Mouse (Mus musculus) midbrain, embryonic 12.5 days (tissue): ENCODE data around the gene Mmp28. TPM values are rescaled to one million over a fixed set of nuclear protein-coding genes. Genes with fewer than 3 reads are reported as not detected.

Experiments used
- ATAC-seq: fragments of 200-750 bp; cut with Nextera tagmentation; 2 replicates; pipeline ENCODE4 v1.8.0; 2017; ENCODE audit warnings: low read depth, moderate TSS enrichment, moderate library complexity; ENCODE audit not compliant: low FRiP score
- H3K27ac ChIP-seq: fragments of 300-500 bp; sonication (generic); replicated peaks from 2 replicates; pipeline ENCODE4 v1.5.1; 2016; ENCODE audit warnings: mild to moderate bottlenecking
- H3K27me3 ChIP-seq: fragments of 300-500 bp; sonication (generic); 2 replicates; pipeline ENCODE4 v1.6.1; 2016; ENCODE audit warnings: mild to moderate bottlenecking
- H3K36me3 ChIP-seq: fragments of 300-500 bp; sonication (generic); 2 replicates; pipeline ENCODE4 v1.6.1; 2016
- H3K4me1 ChIP-seq: fragments of 300-500 bp; sonication (generic); 2 replicates; pipeline ENCODE4 v1.6.1; 2016
- H3K4me2 ChIP-seq: fragments of 300-500 bp; sonication (generic); replicated peaks from 2 replicates; pipeline ENCODE4 v1.6.1; 2016; ENCODE audit warnings: mild to moderate bottlenecking, moderate library complexity
- H3K4me3 ChIP-seq: fragments of 300-500 bp; sonication (generic); 2 replicates; pipeline ENCODE4 v1.5.1; 2016; ENCODE audit warnings: mild to moderate bottlenecking
- H3K9ac ChIP-seq: fragments of 300-500 bp; sonication (generic); replicated peaks from 2 replicates; pipeline ENCODE4 v1.6.1; 2016; ENCODE audit warnings: mild to moderate bottlenecking, moderate library complexity
- H3K9me3 ChIP-seq: fragments of 300-500 bp; sonication (generic); 2 replicates; pipeline ENCODE4 v1.6.1; 2016; ENCODE audit warnings: mild to moderate bottlenecking
- WGBS: fragments of 180-500 bp; shearing (Covaris S2); methylation state at CpG from one replicate; pipeline ENCODE4 v1.1.7; 2016; 5-methylcytosine and 5-hydroxymethylcytosine counted together
- polyA plus RNA-seq: library from polyadenylated mRNA; unstranded; fragments of >200 nt; fragmentation: Nextera tagmentation; extraction: Ambion mirVana; gene quantifications from 2 replicates; pipeline ENCODE4 v1.2.1, GENCODE M21; 2016

The Mmp28 gene
- polyA plus RNA-seq, 1 experiment from 2014 or later: 3.3 TPM

DNA sequence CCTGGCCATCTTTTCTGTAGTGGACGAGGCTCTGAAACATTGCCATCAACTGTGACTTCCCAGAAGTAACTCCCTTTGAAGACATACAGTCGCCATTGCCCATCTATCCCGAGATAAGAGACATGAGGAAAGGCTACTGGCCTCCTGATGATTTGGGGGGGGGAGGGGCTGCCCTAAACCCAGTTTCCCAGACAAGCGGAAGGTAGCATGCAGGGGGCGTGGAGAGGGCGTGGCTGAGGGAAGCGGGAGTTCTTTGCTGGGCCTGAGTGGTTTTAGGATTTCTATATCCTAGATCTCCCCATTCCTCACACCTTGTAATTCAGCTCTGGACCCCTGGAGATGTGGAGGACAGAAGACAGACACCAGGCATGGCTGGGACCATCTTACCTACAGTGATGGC is 19.0 kb downstream of the Mmp28 start:
- Histone ChIP-seq H3K4me1 (peaks cover 23% of the 10 kb centered on the region), H3K4me3 (no peak overlapping the region), H3K27ac (no peak overlapping the region), H3K27me3 (peaks cover 82% of the 10 kb centered on the region), H3K9ac (no peak overlapping the region), H3K36me3 (no peaks in the 10 kb centered on the region), H3K4me2 (no peak overlapping the region), H3K9me3 (no peaks in the 10 kb centered on the region)
- no peak for ATAC-seq
- 12% methylated on average over 7 of the region's 7 CpGs for WGBS

DNA sequence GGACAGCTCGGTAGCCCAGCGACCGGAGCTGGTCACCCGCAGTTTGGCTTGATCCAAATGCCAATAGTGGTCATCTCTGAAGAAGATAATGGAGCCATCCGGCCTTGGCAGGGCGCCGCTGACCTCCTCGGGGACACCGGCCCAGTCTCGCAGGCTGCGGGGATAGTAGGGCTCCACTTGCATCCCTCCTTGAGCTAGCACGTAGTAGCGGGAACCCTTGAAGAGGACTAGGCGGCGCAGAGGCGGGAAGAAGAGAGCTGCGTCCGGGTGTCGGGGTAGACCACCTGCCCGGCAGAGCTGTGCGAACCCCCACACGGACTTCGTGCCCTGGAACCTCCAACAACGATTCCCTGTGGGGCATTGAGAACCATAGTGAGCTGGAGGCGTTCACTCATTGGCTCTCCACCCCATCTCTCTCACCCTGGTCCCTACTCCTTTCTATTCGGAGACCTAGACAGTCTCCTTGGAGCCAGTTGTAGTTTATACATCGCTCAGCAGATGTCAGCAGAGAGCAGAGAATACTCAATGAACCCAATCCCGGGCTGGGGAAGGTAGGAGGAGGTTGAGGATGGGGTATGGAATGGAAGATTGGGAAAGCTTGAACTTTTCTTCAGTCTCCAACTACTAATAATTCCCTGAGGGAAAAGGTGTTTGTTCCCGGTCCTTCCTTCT is 20.1 kb downstream of the Mmp28 start:
- WGBS: 13% methylated on average over 29 of the region's 29 CpGs
- no peak overlapping the region for H3K27ac ChIP-seq
- H3K36me3 ChIP-seq: no peaks in the 10 kb centered on the region
- H3K4me3 ChIP-seq: peak overlapping the region; percentile 20; the same call in 1 of the 2 replicates
- peaks cover 80% of the 10 kb centered on the region for H3K27me3 ChIP-seq
- H3K9ac ChIP-seq: no peak overlapping the region
- peaks cover 13% of the 10 kb centered on the region for H3K4me1 ChIP-seq
- H3K4me2 ChIP-seq: peak overlapping the region; percentile 40
- ATAC-seq: peak; percentile 27; the same call in 1 of the 2 replicates
- H3K9me3 ChIP-seq: no peaks in the 10 kb centered on the region

DNA sequence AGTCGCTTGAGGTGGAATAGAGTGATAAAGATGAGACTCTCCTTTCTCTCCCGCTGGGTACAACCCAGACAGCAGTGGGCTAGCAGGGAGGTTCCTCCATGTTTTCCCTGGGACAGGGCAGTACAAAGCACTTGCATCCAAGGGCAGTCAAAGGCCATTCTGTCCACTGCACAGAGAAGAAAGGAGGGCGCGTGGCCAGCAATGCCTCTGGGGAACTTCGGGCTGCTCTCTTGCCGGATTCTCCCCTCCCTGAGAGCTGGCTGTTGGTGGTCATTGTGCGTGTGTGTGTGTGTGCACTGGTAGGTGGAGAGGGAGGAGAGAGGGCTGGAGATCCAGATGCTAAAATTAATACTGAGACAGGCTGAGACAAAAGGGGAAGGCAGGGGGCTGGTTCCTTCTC is 21.6 kb downstream of the Mmp28 start:
- H3K27ac ChIP-seq: no peak overlapping the region
- H3K9ac ChIP-seq: no peak overlapping the region
- 0 out of 2 replicates have a peak overlapping the region, but pooled peaks have one; percentile 50 for H3K4me3 ChIP-seq
- H3K9me3 ChIP-seq: no peaks in the 10 kb centered on the region
- no peak for ATAC-seq
- H3K4me1 ChIP-seq: peaks cover 11% of the 10 kb centered on the region
- H3K4me2 ChIP-seq: no peak overlapping the region
- no peaks in the 10 kb centered on the region for H3K36me3 ChIP-seq
- H3K27me3 ChIP-seq: peaks cover 69% of the 10 kb centered on the region
- 50% methylated on average over 6 of the region's 7 CpGs for WGBS

DNA sequence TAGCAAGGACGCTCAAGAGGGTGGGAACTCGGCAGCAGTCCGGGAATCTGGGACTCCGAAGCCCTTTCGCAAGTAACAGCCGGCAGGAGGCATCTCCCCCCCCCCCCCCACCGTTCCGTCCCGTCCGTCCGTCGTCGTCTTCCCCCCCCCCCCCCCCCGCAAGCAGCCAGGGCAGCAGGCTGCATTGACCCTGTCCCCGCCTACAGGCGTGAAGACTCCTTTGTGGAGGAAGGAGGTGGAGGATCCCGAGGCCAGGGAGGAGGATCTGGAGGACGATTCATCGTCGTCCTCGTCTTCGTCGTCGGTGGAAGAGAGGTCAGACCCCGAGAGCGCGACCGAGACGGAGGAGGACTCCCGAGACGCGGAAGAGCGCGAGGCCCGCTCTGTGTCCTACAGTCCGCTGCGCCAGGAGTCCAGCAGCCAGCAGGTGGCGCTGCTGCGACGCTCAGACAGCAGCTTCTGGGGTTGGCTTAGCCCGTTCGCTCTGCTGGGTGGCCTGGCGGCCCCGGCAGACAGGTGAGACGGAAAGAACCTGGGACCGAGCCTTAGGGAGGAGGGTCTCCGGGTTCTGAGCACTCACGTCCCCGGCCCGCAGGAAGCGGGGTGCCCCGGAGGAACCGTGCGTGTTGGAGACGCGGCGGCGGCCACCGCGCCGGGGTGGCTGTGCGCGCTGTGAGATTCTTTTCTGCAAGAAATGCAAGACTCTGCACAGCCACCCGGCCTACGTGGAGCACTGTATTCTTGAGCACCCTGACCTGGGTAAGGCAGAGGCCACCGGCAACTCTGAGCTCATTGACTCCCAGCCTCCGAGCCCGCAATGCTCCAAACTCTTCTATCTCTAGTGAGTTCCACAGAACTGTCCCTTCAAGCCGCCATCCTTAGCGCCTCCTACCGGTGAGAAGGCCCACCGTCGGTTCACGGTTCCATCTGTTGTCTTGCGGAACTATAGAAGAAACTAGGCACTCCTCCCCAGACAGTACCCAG is 22.5 kb downstream of the Mmp28 start:
- WGBS: under 1% methylated on average over 68 of the region's 75 CpGs
- Histone ChIP-seq H3K4me2 (peak overlapping the region; percentile 82), H3K9ac (peak overlapping the region; percentile 63), H3K4me3 (peak overlapping the region; percentile 50), H3K9me3 (no peaks in the 10 kb centered on the region), H3K4me1 (peaks cover 11% of the 10 kb centered on the region), H3K27me3 (peaks cover 60% of the 10 kb centered on the region), H3K27ac (no peak overlapping the region), H3K36me3 (no peaks in the 10 kb centered on the region)
- peak; percentile 93 for ATAC-seq

DNA sequence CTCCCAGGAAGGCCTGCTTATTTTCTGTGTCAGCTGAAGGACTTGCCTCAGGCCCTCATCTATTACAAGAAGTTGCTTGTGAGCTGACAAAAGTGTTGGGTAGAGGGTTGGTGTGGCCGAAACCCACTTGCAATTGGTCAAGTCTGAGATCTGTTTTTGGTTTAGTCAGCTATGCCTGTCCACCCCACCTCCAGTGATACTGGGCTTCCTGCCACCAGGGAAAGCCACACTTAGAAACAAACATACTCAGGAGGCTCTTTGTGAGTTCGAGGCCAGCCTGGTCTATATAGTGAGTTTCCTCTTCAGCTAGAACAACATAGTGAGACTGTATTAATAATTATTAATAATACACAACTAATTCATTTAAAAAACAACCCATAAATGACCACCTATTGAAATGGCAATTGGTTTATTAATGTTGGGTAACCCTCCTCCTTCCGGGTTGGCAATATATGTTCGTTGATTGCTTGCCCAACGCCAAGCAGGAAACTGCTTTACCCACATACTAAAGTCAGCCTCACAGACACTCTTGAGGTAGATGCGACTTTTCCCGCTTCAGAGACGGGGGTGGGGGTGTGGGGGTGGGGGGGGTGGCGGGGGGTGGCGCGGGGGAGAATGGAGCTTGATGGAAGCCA is 23.3 kb downstream of the Mmp28 start:
- peaks cover 56% of the 10 kb centered on the region for H3K27me3 ChIP-seq
- 0 out of 2 replicates have a peak, but pooled peaks cover 7% of the 10 kb centered on the region for H3K4me1 ChIP-seq
- 46% methylated on average over 8 of the region's 11 CpGs for WGBS
- ATAC-seq: no peak
- no peak overlapping the region for H3K27ac ChIP-seq
- peak overlapping the region; percentile 82 for H3K4me2 ChIP-seq
- H3K9ac ChIP-seq: peak overlapping the region; percentile 63; the same call in 1 of the 2 replicates
- no peaks in the 10 kb centered on the region for H3K9me3 ChIP-seq
- H3K4me3 ChIP-seq: peak overlapping the region; percentile 50
- no peaks in the 10 kb centered on the region for H3K36me3 ChIP-seq

DNA sequence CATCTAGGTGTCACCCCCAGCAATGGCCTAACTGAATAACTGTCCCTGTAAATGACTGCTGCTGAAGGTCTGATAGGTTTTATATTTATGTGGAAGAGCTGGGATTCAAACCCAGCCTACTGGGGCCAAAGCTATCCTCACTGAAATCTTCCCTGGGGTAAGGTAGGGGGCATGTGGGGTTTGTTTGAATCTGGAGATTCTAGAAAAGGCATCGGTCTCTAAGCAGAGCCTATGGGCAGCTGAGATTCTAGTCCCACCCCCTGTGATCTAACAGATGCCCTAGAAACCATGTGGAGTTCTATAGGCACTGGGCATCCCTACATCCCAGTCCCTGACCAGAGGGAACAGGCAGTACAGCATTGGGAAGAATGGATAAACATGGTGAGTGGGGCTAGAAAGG is 25.5 kb downstream of the Mmp28 start, which contains the start of gene 1700020L24Rik:
TSS of gene 1700020L24Rik (plus strand) at position 301 of the 400 bp plus-strand sequence.
- Histone ChIP-seq H3K9ac (no peak within 1 kb of the TSS), H3K27ac (no peak within 1 kb of the TSS), H3K36me3 (no peaks in the 10 kb centered on the region), H3K4me1 (0 out of 2 replicates have a peak, but pooled peaks cover under 1% of the 10 kb centered on the region), H3K4me3 (no peak within 1 kb of the TSS), H3K27me3 (peaks cover 34% of the 10 kb centered on the region), H3K4me2 (no peak within 1 kb of the TSS), H3K9me3 (no peaks in the 10 kb centered on the region)
- no peak for ATAC-seq
- WGBS: 79% methylated on average over 1 of the region's 1 CpGs

DNA sequence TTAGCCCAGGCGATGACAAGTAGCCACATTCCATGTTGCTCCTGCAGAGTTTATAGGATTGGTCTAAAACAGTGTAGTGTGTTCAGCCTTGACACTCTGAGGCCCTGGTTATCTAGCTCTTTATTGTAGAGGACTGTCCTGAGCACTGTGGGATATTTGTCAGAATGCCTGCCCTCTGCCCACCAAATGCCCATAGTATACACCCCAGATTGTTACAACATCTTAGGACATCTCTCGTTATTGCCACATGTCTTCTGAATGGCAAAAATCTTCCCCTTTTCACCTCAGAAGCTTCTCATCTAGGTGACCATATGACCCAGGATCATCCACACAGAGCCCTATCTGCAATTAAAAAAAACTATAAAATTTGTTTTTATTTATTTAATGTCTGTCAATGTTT is 30.3 kb downstream of the Mmp28 start:
- H3K9ac ChIP-seq: no peak overlapping the region
- H3K9me3 ChIP-seq: no peaks in the 10 kb centered on the region
- H3K36me3 ChIP-seq: no peaks in the 10 kb centered on the region
- WGBS: 88% methylated on average over 2 of the region's 2 CpGs
- H3K4me3 ChIP-seq: no peak overlapping the region
- ATAC-seq: no peak
- H3K27me3 ChIP-seq: peaks cover 28% of the 10 kb centered on the region
- no peak overlapping the region for H3K4me2 ChIP-seq
- H3K27ac ChIP-seq: no peak overlapping the region
- H3K4me1 ChIP-seq: peaks cover 3% of the 10 kb centered on the region; the same call in 1 of the 2 replicates

DNA sequence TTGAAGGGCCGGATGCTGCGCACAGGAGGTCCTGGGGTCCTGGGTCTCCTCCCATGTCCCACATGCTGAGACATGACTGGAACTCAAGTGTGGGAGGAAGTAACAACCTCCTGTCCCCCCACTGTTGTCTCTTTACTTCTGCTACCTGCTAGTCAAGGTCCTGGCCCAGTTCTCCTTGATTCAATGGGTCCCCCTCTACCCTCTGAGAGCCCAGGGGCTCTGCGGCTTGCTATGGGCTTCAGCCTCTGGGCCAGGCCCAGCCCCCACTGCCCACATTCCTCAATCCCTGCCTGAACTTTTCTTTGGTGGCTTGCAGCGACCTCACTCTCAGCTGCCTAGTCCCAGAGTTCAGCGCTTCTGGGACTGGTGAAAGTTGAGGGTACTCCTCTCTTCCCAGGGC is 33.5 kb downstream of the Mmp28 start, which contains the start of gene Gas2l2:
TSS of gene Gas2l2 (minus strand) at position 101 of the 400 bp plus-strand sequence.
- no peaks in the 10 kb centered on the region for H3K9me3 ChIP-seq
- H3K27me3 ChIP-seq: peaks cover 35% of the 10 kb centered on the region
- no peak within 1 kb of the TSS for H3K4me3 ChIP-seq
- WGBS: 56% methylated on average over 5 of the region's 5 CpGs
- H3K27ac ChIP-seq: no peak within 1 kb of the TSS
- no peak for ATAC-seq
- H3K4me1 ChIP-seq: peaks cover 3% of the 10 kb centered on the region; the same call in 1 of the 2 replicates
- H3K4me2 ChIP-seq: no peak within 1 kb of the TSS
- H3K9ac ChIP-seq: no peak within 1 kb of the TSS
- no peaks in the 10 kb centered on the region for H3K36me3 ChIP-seq

DNA sequence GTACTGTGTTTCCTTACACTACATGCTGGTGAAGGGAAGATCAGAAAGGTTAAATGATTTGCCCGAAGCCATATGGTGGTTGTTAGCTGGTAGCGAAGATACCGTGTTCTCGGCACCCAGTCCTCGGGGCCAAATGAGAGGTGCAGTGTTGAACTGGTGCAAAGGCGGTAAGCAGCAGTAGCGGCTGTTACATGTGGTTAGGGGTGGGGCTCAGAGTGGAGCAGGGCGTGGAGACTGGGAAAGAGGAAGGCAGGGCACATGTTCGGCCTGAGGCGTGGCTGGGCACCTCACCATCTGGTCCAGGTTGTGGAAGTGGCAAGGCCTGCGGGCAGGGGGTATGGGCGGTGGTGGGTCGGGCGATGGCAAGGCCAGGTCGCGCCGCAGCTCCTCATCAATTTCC is 35.9 kb downstream of the Mmp28 start:
- Histone ChIP-seq H3K4me3 (no peak overlapping the region), H3K4me1 (peaks cover 3% of the 10 kb centered on the region; the same call in 1 of the 2 replicates), H3K36me3 (no peaks in the 10 kb centered on the region), H3K4me2 (no peak overlapping the region), H3K9me3 (no peaks in the 10 kb centered on the region), H3K27me3 (peaks cover 51% of the 10 kb centered on the region), H3K27ac (no peak overlapping the region), H3K9ac (no peak overlapping the region)
- ATAC-seq: no peak
- WGBS: 48% methylated on average over 12 of the region's 17 CpGs

DNA sequence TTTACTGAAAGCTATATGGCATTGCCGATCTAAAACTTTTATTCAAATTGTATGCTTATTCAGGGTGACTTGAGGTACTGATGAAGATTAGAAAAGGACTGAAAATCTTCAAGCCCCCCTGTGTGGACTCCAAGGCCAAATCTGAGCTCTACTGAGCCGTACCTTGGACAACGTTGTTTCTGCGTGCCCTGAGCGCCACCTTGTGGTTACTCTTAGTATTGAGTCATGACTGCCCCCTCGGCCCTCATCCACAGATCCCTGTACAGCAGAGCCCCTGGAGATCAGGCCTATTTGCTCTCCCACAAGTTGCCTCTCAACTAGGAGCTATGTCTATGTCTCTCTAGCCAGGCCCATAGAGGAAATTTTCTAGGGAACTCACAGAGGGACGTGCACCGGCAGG is 38.2 kb downstream of the Mmp28 start:
- no peak overlapping the region for H3K9ac ChIP-seq
- H3K9me3 ChIP-seq: no peaks in the 10 kb centered on the region
- H3K27ac ChIP-seq: no peak overlapping the region
- no peaks in the 10 kb centered on the region for H3K36me3 ChIP-seq
- WGBS: 10% methylated on average over 8 of the region's 8 CpGs
- peaks cover 71% of the 10 kb centered on the region for H3K27me3 ChIP-seq
- ATAC-seq: peak; percentile 34; the same call in 1 of the 2 replicates
- no peak overlapping the region for H3K4me2 ChIP-seq
- H3K4me1 ChIP-seq: peaks cover 3% of the 10 kb centered on the region; the same call in 1 of the 2 replicates
- no peak overlapping the region for H3K4me3 ChIP-seq

DNA sequence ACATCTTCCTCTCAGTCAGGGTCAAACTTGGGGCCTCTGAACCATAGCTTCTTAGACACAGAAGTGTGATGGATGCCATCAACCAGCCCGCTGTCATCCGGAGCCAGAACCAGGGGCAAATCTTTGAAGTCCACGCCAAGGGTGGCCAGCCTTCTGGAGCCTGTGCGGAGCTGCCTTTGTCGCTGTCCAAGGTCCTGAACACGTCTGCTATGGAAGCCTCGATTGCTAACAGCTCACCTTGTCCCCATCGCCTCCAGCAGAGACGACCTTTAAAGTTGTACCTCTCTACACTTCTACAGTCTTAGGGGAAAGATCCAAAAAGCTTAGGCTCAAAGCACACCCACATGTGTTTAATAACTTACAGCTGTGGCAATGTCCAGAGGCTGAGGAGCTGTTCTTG is 41.6 kb downstream of the Mmp28 start:
- Histone ChIP-seq H3K4me3 (no peak overlapping the region), H3K4me2 (no peak overlapping the region), H3K4me1 (peaks cover 11% of the 10 kb centered on the region), H3K36me3 (no peaks in the 10 kb centered on the region), H3K27ac (no peak overlapping the region), H3K9ac (no peak overlapping the region), H3K9me3 (no peaks in the 10 kb centered on the region), H3K27me3 (peaks cover 73% of the 10 kb centered on the region)
- 6% methylated on average over 9 of the region's 9 CpGs for WGBS
- no peak for ATAC-seq
